Mouse (Mus musculus): Measurements from ENCODE around the gene Cog1. TPM values are rescaled to one million over a fixed set of nuclear protein-coding genes. Genes with fewer than 3 reads are reported as not detected.

Gene Cog1
- total RNA-seq, 2 experiments from 2014 or later, result 43.7 to 44.0 TPM

DNA sequence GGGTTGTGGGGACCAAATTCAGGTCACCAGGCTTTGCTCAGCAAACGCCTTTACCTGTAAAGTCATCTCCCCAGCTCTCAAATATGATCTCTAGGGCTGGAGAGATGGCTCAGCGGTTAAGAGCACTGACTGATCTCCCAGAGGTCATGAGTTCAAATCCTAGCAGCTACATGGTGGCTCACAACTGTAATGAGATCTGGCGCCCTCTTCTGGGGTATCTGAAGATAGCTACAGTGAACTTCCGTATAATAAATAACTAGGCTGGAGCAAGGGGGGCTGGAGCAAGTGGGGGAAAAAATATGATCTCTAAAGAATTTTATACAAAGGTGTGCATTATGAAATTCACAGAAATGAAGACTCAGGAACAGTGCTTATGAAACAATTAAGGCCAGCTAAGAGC, 21.2 kb upstream of the Cog1 start:
- DNase-seq (ENCODE audit: low spot score in 2 of 2), result no peak
- intact Hi-C loops (cut with DNase I), result loop anchor here (5.0 kb wide), 1 partner anchor 455 kb away; no protein-coding TSS in a partner anchor

- peak in 1 of 2 experiments; percentile 27 for DNase-seq (ENCODE audit: low spot score in 2 of 2)
- intact Hi-C loops (cut with DNase I), result loop anchor here (2.0 kb wide), 1 partner anchor 334 kb away; no protein-coding TSS in a partner anchor
Measured at GRCm38 (mm10) chr11:113630642-113631041, 18.3 kb upstream of the Cog1 start.

DNA sequence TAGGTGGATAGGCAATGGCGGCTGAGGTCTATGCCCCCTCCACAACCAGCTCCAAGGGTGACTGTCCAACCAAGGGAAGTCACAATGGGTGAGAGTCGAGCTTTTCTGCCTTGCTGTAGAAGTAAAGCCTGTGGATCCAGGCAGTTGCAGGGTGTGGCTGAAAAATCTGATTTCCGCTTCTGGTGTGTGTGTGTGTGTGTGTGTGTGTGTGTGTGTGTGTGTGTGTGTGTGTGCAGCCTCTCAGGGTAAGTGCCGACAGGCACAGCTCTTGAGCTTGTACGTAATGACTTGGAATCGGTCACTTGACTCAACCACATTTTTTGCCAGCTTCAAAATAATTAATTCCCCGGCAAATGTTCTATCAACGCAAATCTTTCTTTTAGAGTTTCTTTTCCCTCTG, 17.7 kb upstream of the Cog1 start:
- intact Hi-C loops (cut with DNase I), result loop anchor here (2.0 kb wide), 1 partner anchor 335 kb away; no protein-coding TSS in a partner anchor
- DNase-seq (ENCODE audit: low spot score in 2 of 2), result no peak

- no peak for DNase-seq (ENCODE audit: low spot score in 2 of 2)
- intact Hi-C loops (cut with DNase I), result loop anchor here (2.0 kb wide), 1 partner anchor 335 kb away; no protein-coding TSS in a partner anchor
Measured at GRCm38 (mm10) chr11:113631862-113632261, 17.1 kb upstream of the Cog1 start.

GRCm38 (mm10) chr11:113632303-113632702, 16.7 kb upstream of the Cog1 start:
- DNase-seq (ENCODE audit: low spot score in 2 of 2), result no peak
- intact Hi-C loops (cut with DNase I), result no loop called here

- intact Hi-C loops (cut with DNase I), result no loop called here
- DNase-seq (ENCODE audit: low spot score in 2 of 2), result no peak
Measured at GRCm38 (mm10) chr11:113633398-113633797, 15.6 kb upstream of the Cog1 start.

DNA sequence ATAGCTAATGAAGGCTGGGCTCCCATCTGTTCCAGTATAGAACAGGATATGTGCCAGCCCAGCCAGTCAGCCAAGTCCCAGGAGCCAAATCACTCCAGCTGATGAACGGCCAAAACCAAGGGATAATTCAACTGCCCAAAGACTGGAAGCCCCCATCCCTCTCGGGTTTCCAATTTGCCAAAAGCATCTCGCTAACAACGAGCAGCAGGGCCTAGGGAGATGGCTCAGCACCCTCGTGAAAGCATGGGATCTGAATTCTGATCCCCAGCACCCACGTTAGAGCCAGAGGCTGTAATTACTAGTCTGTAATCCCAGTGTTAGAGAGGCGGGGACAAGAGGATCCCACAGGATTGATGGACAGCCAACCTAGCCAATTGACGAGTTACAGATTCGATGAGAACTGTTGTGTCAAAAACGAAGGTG, 14.3 kb upstream of the Cog1 start:
- intact Hi-C loops (cut with DNase I), result no loop called here
- no peak for DNase-seq (ENCODE audit: low spot score in 2 of 2)

DNA sequence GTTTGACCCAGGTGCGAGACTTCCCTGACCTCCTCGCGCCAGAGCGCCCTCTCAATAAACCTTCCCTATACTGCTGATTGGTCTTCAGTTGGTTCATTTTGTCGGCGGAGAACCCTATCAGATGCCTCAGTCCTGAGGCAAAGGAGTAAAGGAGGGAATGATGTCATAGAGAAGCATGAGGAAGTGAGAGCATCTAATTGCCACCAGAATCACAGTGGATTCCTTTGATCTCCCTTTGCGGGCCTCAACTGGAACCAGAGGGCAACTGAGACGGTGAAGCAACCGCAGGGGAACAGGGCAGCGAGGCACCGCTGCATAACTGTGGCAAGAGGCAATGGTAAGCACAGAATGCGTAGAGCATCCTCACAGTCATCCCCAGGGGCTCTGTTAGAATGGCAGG, 10.3 kb upstream of the Cog1 start:
- DNase-seq (ENCODE audit: low spot score in 2 of 2), result no peak
- intact Hi-C loops (cut with DNase I), result no loop called here

DNA sequence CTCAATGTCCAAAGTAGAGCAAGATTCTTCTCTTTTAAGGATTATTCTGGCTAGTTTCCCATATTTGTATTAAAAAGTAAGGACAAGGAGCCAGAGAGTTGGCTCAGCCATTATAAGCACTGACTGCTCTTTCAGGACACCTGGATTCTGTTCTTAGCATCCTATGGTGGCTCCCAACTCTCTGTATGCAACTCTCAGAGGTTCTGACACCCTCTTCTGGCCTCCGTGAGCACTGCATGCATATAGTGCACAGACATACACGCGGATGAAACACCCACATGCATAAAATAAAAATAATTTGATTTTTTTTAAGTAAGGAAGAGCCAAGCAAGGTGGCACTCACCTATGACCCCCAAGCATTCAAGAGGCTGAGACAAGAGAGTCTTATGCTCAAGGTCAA, 3.8 kb upstream of the Cog1 start:
- intact Hi-C loops (cut with DNase I), result no loop called here
- no peak for DNase-seq (ENCODE audit: low spot score in 2 of 2)

GRCm38 (mm10) chr11:113648152-113648551, 817 bp upstream of the Cog1 start:
- intact Hi-C loops (cut with DNase I), result loop anchor here (1.0 to 2.0 kb wide), 2 partner anchors 35 to 163 kb away; no protein-coding TSS in a partner anchor
- peak; percentile 73 to 79 for DNase-seq (ENCODE audit: low spot score in 2 of 2)

GRCm38 (mm10) chr11:113649353-113650210, 613 bp downstream of the Cog1 start, which contains the start of gene Slc39a11:
Gene Slc39a11 (minus strand): TSS chr11:113650079.
- intact Hi-C loops (cut with DNase I), result loop anchor here (2.0 kb wide), 1 partner anchor 33 kb away; no protein-coding TSS in a partner anchor
- peak; percentile 58 to 71 for DNase-seq (ENCODE audit: low spot score in 2 of 2)

- intact Hi-C loops (cut with DNase I), result no loop called here
- no peak for DNase-seq (ENCODE audit: low spot score in 2 of 2)
Measured at GRCm38 (mm10) chr11:113651206-113651906, 2.4 kb downstream of the Cog1 start.

GRCm38 (mm10) chr11:113651907-113652273, 2.9 kb downstream of the Cog1 start:
- intact Hi-C loops (cut with DNase I), result no loop called here

GRCm38 (mm10) chr11:113652516-113652915, 3.5 kb downstream of the Cog1 start:
- intact Hi-C loops (cut with DNase I), result no loop called here
- DNase-seq (ENCODE audit: low spot score in 2 of 2), result no peak

More at GRCm38 (mm10) chr11:113651907-113652273, 2.9 kb downstream of the Cog1 start:
- peak in 1 of 2 experiments; percentile 42 for DNase-seq (ENCODE audit: low spot score in 2 of 2)

- DNase-seq (ENCODE audit: low spot score in 2 of 2), result peak in 1 of 2 experiments; percentile 32
- intact Hi-C loops (cut with DNase I), result no loop called here
Measured at GRCm38 (mm10) chr11:113654105-113654504, 5.1 kb downstream of the Cog1 start.

GRCm38 (mm10) chr11:113654561-113655270, 5.7 kb downstream of the Cog1 start:
- peak; percentile 66 to 70 for DNase-seq (ENCODE audit: low spot score in 2 of 2)
- intact Hi-C loops (cut with DNase I), result no loop called here

- DNase-seq (ENCODE audit: low spot score in 2 of 2), result peak in 1 of 2 experiments; percentile 22
- intact Hi-C loops (cut with DNase I), result no loop called here
Measured at GRCm38 (mm10) chr11:113656511-113656932, 7.6 kb downstream of the Cog1 start.

- DNase-seq (ENCODE audit: low spot score in 2 of 2), result no peak
- intact Hi-C loops (cut with DNase I), result no loop called here
Measured at GRCm38 (mm10) chr11:113657221-113657620, 8.3 kb downstream of the Cog1 start.

DNA sequence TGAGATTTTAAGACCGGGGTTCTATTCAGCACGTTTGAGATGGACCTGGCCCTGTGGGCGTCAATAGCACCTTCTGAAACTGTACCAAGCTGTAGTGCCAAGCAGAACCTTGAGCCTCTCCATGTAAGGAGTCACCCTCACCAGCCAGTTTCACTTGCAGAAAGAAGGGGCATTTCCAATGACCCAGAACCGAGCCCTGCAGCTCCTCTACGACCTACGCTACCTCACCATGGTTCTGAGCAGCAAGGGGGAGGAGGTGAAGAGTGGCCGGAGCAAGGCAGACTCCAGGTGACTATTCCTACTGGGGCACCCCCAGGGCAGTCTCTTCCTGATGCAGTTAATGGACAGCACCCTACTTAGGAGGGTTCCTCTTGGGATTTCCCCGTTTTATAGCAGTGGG, 9.3 kb downstream of the Cog1 start:
- intact Hi-C loops (cut with DNase I), result no loop called here
- no peak for DNase-seq (ENCODE audit: low spot score in 2 of 2)

DNA sequence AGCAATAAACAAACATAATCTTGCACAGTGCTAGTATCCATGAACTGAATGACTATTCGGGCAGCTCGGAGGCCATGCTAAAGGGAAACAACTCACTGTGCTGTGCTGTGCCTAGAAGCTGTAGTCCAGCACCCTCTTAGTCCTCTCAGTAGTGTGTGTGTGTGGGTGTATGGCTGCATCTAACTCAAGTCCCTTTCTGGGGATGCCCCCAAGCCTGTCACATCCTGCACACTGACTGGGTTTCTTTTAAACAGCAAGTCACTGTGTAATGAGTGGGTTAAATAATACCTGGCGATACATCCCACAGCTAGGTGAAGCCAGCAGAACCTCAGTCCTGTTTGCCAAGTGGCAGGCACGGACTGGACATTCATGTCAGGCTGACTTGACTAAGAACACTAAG, 9.8 kb downstream of the Cog1 start:
- no peak for DNase-seq (ENCODE audit: low spot score in 2 of 2)
- intact Hi-C loops (cut with DNase I), result no loop called here

Data from left cerebral cortex, postnatal 25 days (tissue).